Mouse (Mus musculus) CH12.LX (cell line): Measurements from ENCODE around the gene Fxr2.

Source experiments
- CTCF ChIP-seq, 2 experiments: IDR thresholded peaks in 1 of 2; conservative IDR thresholded peaks in 1 of 2; 2 replicates each; pipeline ENCODE4 v1.5.1; 2011 to 2012; ENCODE audit warnings: low read depth in 2 of 2, low read length in 2 of 2, improper control_type of control experiment in 1 of 2, inconsistent platforms in 1 of 2, mild to moderate bottlenecking in 1 of 2, moderate library complexity in 1 of 2
- RAD21 ChIP-seq: IDR thresholded peaks from 2 replicates; pipeline ENCODE4 v1.6.1; 2011; ENCODE audit warnings: low read depth, mild to moderate bottlenecking, low read length, improper control_type of control experiment, moderate library complexity
- RCOR1 ChIP-seq: conservative IDR thresholded peaks from 2 replicates; pipeline ENCODE4 v1.6.1; 2012; ENCODE audit warnings: low read depth, mild to moderate bottlenecking, inconsistent platforms, low read length, improper control_type of control experiment
- ZNF384 ChIP-seq: IDR thresholded peaks from 2 replicates; pipeline ENCODE4 v1.6.1; 2012; ENCODE audit warnings: low read depth, low read length, improper control_type of control experiment, inconsistent platforms

DNA sequence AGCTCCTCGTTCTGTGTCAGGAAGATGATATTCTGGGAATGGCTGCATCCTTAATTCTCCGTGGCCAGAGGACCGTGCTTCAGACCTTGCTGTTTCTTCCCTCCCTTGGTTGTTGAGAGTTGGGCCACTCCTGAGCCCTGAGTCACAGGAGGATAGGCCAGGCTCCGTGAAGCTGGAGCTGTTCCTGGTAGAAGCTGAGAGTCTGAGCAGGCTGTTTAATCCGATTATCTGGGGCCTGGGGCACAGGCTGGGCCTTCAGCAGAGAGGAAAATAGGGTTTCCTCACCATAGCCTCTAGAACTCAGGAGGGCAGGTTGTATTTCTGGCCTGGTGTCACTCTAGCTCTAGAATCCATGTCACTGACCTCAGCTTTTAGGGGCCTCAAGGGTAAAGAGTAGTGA, 20.6 kb downstream of the Fxr2 start:
- TF ChIP-seq CTCF (conservative IDR thresholded peaks at IDR 0.05 in 1 of 2, IDR thresholded peaks at IDR 0.05 in 1 of 2; ENCODE audit: low read depth in 2 of 2, low read length in 2 of 2) (no peak), RCOR1 (no peak), ZNF384 (no peak), RAD21 (no peak)
